Mouse (Mus musculus) C2C12 (cell line): ENCODE measurements around the gene Sinhcaf. TPM values are rescaled to one million over a fixed set of nuclear protein-coding genes. Genes with fewer than 3 reads are reported as not detected.
A peak's percentile ranks its signal among the peaks of the same experiment; 100 is the strongest.

Experiments
- H3K27me3 ChIP-seq: one replicate; pipeline ENCODE4 v1.6.1; 2011; ENCODE audit not compliant: control insufficient read depth, insufficient read depth, insufficient read length
- H3K36me3 ChIP-seq: one replicate; pipeline ENCODE4 v1.6.1; 2011; ENCODE audit not compliant: control insufficient read depth, insufficient read depth
- H3K4me3 ChIP-seq: one replicate; pipeline ENCODE4 v1.5.1; 2011; ENCODE audit warnings: mild to moderate bottlenecking, control low read depth; ENCODE audit not compliant: poor library complexity, insufficient read depth, severe bottlenecking
- H3K79me2 ChIP-seq: one replicate; pipeline ENCODE4 v1.6.1; 2011; ENCODE audit not compliant: control insufficient read depth, insufficient read depth
- H3K79me3 ChIP-seq: one replicate; pipeline ENCODE4 v1.6.1; 2011; ENCODE audit warnings: low read depth, control low read depth
- H3ac ChIP-seq: one replicate; pipeline ENCODE3; 2011; ENCODE audit warnings: low read depth; ENCODE audit not compliant: control insufficient read depth, insufficient read length
- CEBPB ChIP-seq: IDR thresholded peaks from one replicate; pipeline ENCODE4 v1.6.1; 2011; ENCODE audit warnings: low read depth, mild to moderate bottlenecking, control low read depth, moderate library complexity
- CTCF ChIP-seq: IDR thresholded peaks from one replicate; pipeline ENCODE4 v1.5.1; 2011; ENCODE audit not compliant: control insufficient read depth, insufficient read depth, insufficient read length
- FOSL1 ChIP-seq: IDR thresholded peaks from one replicate; pipeline ENCODE4 v1.8.0; 2011; ENCODE audit warnings: mild to moderate bottlenecking, low read length; ENCODE audit not compliant: poor library complexity, insufficient read depth, severe bottlenecking
- MAX ChIP-seq: IDR thresholded peaks from one replicate; pipeline ENCODE4 v1.6.1; 2011; ENCODE audit warnings: mild to moderate bottlenecking, control low read depth
- MYOD1 ChIP-seq: IDR thresholded peaks from one replicate; pipeline ENCODE4 v1.6.1; 2011; ENCODE audit warnings: low read depth; ENCODE audit not compliant: control insufficient read depth, insufficient read length
- MYOG ChIP-seq: IDR thresholded peaks from one replicate; pipeline ENCODE4 v1.6.1; 2011; ENCODE audit not compliant: control insufficient read depth, insufficient read length; ENCODE audit errors: extremely low read depth
- USF1 ChIP-seq: IDR thresholded peaks from one replicate; pipeline ENCODE4 v1.6.1; 2011; ENCODE audit warnings: low read depth, mild to moderate bottlenecking, control low read depth, moderate library complexity
- long read RNA-seq, 2 experiments: library from polyadenylated mRNA; unstranded; transcript quantifications; one replicate each; pipeline ENCODE4 v2.0.0; 2019 to 2020
- polyA plus RNA-seq: library from polyadenylated mRNA; unstranded; fragments of >200 nt; fragmentation: generic; extraction: Trizol; gene quantifications from one replicate; pipeline ENCODE4 v1.2.1, GENCODE M21; 2012; ENCODE audit warnings: missing spikeins

The Sinhcaf gene
- polyA plus RNA-seq = 22.4 TPM
- long read RNA-seq, experiment 1, transcript Sinhcaf-201 (6 exons, 2,697 nt) = major isoform, 19 of 41 reads
- long read RNA-seq, experiment 1, partial matches to known transcripts = 0 of 41 reads
- long read RNA-seq, experiment 1, other reads (novel, unspliced or antisense) = 17 of 41 reads
- long read RNA-seq, experiment 2, transcript Sinhcaf-203 (6 exons, 906 nt) = minor isoform, 8 of 379 reads
- long read RNA-seq, experiment 2, transcript Sinhcaf-202 (6 exons, 2,737 nt) = minor isoform, 28 of 379 reads
- long read RNA-seq, experiment 2, transcript Sinhcaf-210 (5 exons, 571 nt) = minor isoform, 6 of 379 reads
- long read RNA-seq, experiment 2, transcript Sinhcaf-201 (6 exons, 2,697 nt) = major isoform, 295 of 379 reads
- long read RNA-seq, experiment 2, partial matches to known transcripts = 2 of 379 reads
- long read RNA-seq, experiment 2, other reads (novel, unspliced or antisense) = 40 of 379 reads

- Histone ChIP-seq H3K79me2 (peaks cover 49% of the 10 kb centered on the region), H3K36me3 (peaks cover 20% of the 10 kb centered on the region), H3K27me3 (no peaks in the 10 kb centered on the region), H3K4me3 (peak within 1 kb of the TSS; percentile 95), H3K79me3 (peaks cover 44% of the 10 kb centered on the region), H3ac (peak within 1 kb of the TSS; percentile 59)
- TF ChIP-seq MYOG (no peak), CTCF (no peak), MAX (peak; percentile 28), USF1 (no peak), MYOD1 (no peak), FOSL1 (no peak), CEBPB (no peak)
Measured at GRCm38 (mm10) chr6:148946409-148946742, at the start of gene Sinhcaf. Sinhcaf (minus strand) TSS chr6:148946467.

- H3K79me3 ChIP-seq = no peaks in the 10 kb centered on the region
- no peaks in the 10 kb centered on the region for H3K79me2 ChIP-seq
- no peak overlapping the region for H3ac ChIP-seq
- TF ChIP-seq USF1 (no peak), CTCF (no peak), MAX (no peak), MYOD1 (no peak), CEBPB (no peak), FOSL1 (no peak), MYOG (no peak)
- peaks cover 17% of the 10 kb centered on the region for H3K36me3 ChIP-seq
- H3K4me3 ChIP-seq = no peak overlapping the region
- no peaks in the 10 kb centered on the region for H3K27me3 ChIP-seq
Measured at GRCm38 (mm10) chr6:148994327-148994999, 48.2 kb upstream of the Sinhcaf start.

- peaks cover 15% of the 10 kb centered on the region for H3K36me3 ChIP-seq
- no peak for TF ChIP-seq MYOG
- no peak for TF ChIP-seq MYOD1
- no peak for TF ChIP-seq MAX
- no peak for TF ChIP-seq CTCF
- no peak for TF ChIP-seq CEBPB
- no peak for TF ChIP-seq FOSL1
- TF ChIP-seq USF1 = no peak
- no peaks in the 10 kb centered on the region for H3K79me3 ChIP-seq
- no peaks in the 10 kb centered on the region for H3K79me2 ChIP-seq
- H3K27me3 ChIP-seq = no peaks in the 10 kb centered on the region
- H3K4me3 ChIP-seq = no peak overlapping the region
- H3ac ChIP-seq = no peak overlapping the region
Measured at GRCm38 (mm10) chr6:148993117-148994077, 47.1 kb upstream of the Sinhcaf start.

GRCm38 (mm10) chr6:148992373-148993116, 46.3 kb upstream of the Sinhcaf start:
- no peak overlapping the region for H3ac ChIP-seq
- H3K79me3 ChIP-seq = no peaks in the 10 kb centered on the region
- H3K4me3 ChIP-seq = no peak overlapping the region
- no peak for TF ChIP-seq MYOG
- no peak for TF ChIP-seq FOSL1
- no peak for TF ChIP-seq CEBPB
- no peak for TF ChIP-seq MYOD1
- TF ChIP-seq MAX = no peak
- TF ChIP-seq CTCF = no peak
- TF ChIP-seq USF1 = no peak
- no peaks in the 10 kb centered on the region for H3K79me2 ChIP-seq
- no peaks in the 10 kb centered on the region for H3K27me3 ChIP-seq
- H3K36me3 ChIP-seq = peaks cover 12% of the 10 kb centered on the region
